Mouse (Mus musculus): Measurements from ENCODE around the gene Ikzf1. TPM values are rescaled to one million over a fixed set of nuclear protein-coding genes. Genes with fewer than 3 reads are reported as not detected.
A peak's percentile ranks its signal among the peaks of the same experiment; 100 is the strongest.

The Ikzf1 gene
- total and polyA plus RNA-seq, 2 experiments from 2014 or later, result 0.19 to 1.0 TPM

DNA sequence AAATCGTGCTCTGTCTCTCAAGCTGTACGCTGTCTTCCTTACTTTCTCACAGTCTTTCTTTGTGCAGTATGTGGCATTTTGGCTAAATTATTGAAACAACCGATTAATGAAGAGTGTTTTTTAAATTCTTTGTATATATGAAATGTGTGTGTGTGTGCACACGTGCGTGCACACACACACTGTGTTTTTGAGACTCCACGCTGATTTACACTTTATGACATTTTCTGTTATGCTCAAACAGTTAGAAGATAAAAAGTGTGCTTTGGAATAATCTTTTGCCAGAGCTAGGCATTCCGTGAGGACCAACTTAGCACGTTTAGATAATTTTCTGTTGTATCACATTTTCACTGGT lies 6.0 kb downstream of the Ikzf1 start:
- H3K9ac ChIP-seq (replicated peaks; ENCODE audit: low read depth, low read length), result no peak overlapping the region
- DNase-seq (ENCODE audit: low spot score) (no peak), ATAC-seq (ENCODE audit: insufficient read depth, low read depth) (no peak)
- no peak overlapping the region; the same call in 1 of the 2 replicates for H3K4me2 ChIP-seq (ENCODE audit: low read depth, low read length)
- H3K9me3 ChIP-seq (replicated peaks; ENCODE audit: control insufficient read depth, low read length), result no peaks in the 10 kb centered on the region
- no peaks in the 10 kb centered on the region for H3K36me3 ChIP-seq (replicated peaks; ENCODE audit: control insufficient read depth, insufficient read depth, low read length)
- no peak for TF ChIP-seq CTCF (IDR thresholded peaks at IDR 0.05; ENCODE audit: low read depth)
- TF ChIP-seq EP300 (IDR thresholded peaks at IDR 0.05; ENCODE audit: low read depth), result no peak
- WGBS, result 79% methylated on average over 8 of the region's 8 CpGs
- H3K4me1 ChIP-seq (ENCODE audit: control insufficient read depth, insufficient read depth), result peaks cover 6% of the 10 kb centered on the region; the same call in 1 of the 2 replicates
- H3K27me3 ChIP-seq (ENCODE audit: control insufficient read depth, insufficient read depth, low read length), result peaks cover 21% of the 10 kb centered on the region
- no peak overlapping the region for H3K27ac ChIP-seq (ENCODE audit: low read depth)
- peak overlapping the region; percentile 12; the same call in 1 of the 2 replicates for H3K4me3 ChIP-seq (ENCODE audit: low read depth, low read length)

DNA sequence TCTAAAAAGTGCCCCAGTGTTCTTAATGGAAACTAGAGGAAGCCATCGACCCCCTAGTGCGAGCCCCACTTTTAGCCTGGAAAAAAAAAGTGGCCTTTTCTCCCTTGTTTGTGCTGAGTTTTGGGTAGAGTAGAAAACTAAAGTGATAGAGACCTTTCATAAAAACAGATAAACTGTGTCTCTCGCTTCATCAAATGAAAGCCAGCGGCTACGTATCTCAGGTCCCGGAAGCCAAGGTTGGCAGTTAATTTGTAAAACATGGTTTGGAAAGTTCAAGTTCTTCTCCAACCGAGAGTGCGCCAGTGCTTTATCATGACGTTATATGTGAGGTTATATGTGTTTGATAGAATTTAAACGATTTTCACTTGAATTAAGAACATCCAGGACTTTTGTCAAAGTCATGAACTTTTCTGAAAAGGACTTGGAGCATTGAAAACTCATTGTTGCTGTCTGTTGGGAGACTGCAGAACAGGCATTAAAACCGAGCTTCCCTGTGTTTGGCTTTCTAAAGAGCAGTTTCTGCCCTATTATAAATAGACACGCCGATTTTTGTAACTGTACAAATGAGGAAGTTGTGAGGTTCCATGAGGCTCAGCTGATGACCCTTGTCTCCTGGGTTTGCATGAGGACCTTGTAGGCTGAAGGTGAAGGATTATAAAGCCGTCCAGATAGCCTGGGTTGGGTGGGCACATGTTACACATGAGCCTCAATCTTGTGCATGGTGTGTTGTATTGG lies 6.7 kb downstream of the Ikzf1 start:
- Histone ChIP-seq H3K27me3 (ENCODE audit: control insufficient read depth, insufficient read depth, low read length) (peaks cover 15% of the 10 kb centered on the region), H3K4me3 (ENCODE audit: low read depth, low read length) (peak overlapping the region; percentile 12; the same call in 1 of the 2 replicates), H3K27ac (ENCODE audit: low read depth) (no peak overlapping the region), H3K36me3 (replicated peaks; ENCODE audit: control insufficient read depth, insufficient read depth, low read length) (no peaks in the 10 kb centered on the region), H3K9ac (replicated peaks; ENCODE audit: low read depth, low read length) (no peak overlapping the region), H3K9me3 (replicated peaks; ENCODE audit: control insufficient read depth, low read length) (no peaks in the 10 kb centered on the region), H3K4me1 (ENCODE audit: control insufficient read depth, insufficient read depth) (0 out of 2 replicates have a peak, but pooled peaks cover 1% of the 10 kb centered on the region), H3K4me2 (ENCODE audit: low read depth, low read length) (peak overlapping the region; percentile 34; the same call in 1 of the 2 replicates)
- TF ChIP-seq EP300 (IDR thresholded peaks at IDR 0.05; ENCODE audit: low read depth) (no peak), CTCF (IDR thresholded peaks at IDR 0.05; ENCODE audit: low read depth) (no peak)
- 82% methylated on average over 14 of the region's 14 CpGs for WGBS
- ATAC-seq (ENCODE audit: insufficient read depth, low read depth) (no peak), DNase-seq (ENCODE audit: low spot score) (no peak)

DNA sequence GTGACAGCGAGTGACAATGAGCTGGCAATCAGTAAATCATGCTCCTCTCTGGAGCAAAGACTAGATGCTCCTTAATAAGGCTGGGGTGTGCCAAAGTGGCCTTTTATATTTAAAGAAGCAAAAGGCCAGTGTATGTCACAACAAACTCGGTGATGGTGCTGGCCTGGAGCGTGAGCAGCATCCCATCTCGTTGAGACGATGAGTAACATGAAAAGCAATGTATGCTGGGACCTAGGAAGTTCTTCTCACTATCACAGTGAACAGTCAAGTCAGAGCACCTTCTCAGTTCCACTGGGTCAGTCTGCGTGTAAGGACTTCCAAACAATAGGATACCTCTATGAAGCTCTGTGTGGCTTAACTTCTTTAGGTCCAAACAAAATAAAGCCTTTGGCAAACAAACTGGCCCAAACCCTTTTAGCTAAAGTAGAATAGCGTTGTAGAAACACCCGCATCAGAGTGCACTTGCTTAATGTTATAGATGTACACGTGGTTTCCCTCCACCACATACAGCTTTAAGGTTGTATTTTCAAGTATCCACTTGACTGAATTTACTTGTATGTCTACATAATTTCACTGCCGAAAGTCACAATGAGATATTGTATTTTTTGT lies 7.9 kb downstream of the Ikzf1 start:
- Histone ChIP-seq H3K36me3 (replicated peaks; ENCODE audit: control insufficient read depth, insufficient read depth, low read length) (no peaks in the 10 kb centered on the region), H3K27ac (ENCODE audit: low read depth) (no peak overlapping the region), H3K4me2 (ENCODE audit: low read depth, low read length) (no peak overlapping the region), H3K9me3 (replicated peaks; ENCODE audit: control insufficient read depth, low read length) (no peaks in the 10 kb centered on the region), H3K9ac (replicated peaks; ENCODE audit: low read depth, low read length) (no peak overlapping the region), H3K27me3 (ENCODE audit: control insufficient read depth, insufficient read depth, low read length) (peaks cover 6% of the 10 kb centered on the region), H3K4me3 (ENCODE audit: low read depth, low read length) (no peak overlapping the region), H3K4me1 (ENCODE audit: control insufficient read depth, insufficient read depth) (no peaks in the 10 kb centered on the region)
- ATAC-seq (ENCODE audit: insufficient read depth, low read depth), result no peak
- TF ChIP-seq CTCF (IDR thresholded peaks at IDR 0.05; ENCODE audit: low read depth), result no peak
- TF ChIP-seq EP300 (IDR thresholded peaks at IDR 0.05; ENCODE audit: low read depth), result no peak
- DNase-seq (ENCODE audit: low spot score), result no peak
- WGBS, result 79% methylated on average over 10 of the region's 10 CpGs

DNA sequence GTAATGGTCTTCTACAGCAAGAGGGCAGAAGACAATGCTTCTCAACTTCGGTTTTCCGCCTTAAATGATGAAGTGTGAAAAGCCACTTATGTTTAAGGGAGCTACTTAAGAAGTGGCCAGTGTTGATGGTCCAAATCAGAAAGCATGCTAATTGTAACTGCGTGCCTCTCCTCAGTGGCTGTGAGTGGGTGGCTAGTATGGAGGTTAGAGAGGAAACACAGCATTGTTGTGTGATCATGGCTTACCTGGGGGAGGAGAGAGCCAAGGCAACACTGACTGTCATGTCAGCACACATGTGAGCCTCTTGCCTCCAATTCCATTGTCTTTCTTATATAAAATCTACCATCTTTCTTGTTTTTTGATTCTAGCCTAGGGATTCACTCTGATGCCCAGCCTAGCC lies 8.6 kb downstream of the Ikzf1 start:
- Histone ChIP-seq H3K9ac (replicated peaks; ENCODE audit: low read depth, low read length) (no peak overlapping the region), H3K36me3 (replicated peaks; ENCODE audit: control insufficient read depth, insufficient read depth, low read length) (no peaks in the 10 kb centered on the region), H3K9me3 (replicated peaks; ENCODE audit: control insufficient read depth, low read length) (no peaks in the 10 kb centered on the region), H3K27me3 (ENCODE audit: control insufficient read depth, insufficient read depth, low read length) (no peaks in the 10 kb centered on the region), H3K4me3 (ENCODE audit: low read depth, low read length) (no peak overlapping the region), H3K4me2 (ENCODE audit: low read depth, low read length) (no peak overlapping the region; the same call in 1 of the 2 replicates), H3K4me1 (ENCODE audit: control insufficient read depth, insufficient read depth) (no peaks in the 10 kb centered on the region), H3K27ac (ENCODE audit: low read depth) (no peak overlapping the region)
- no peak for TF ChIP-seq CTCF (IDR thresholded peaks at IDR 0.05; ENCODE audit: low read depth)
- no peak for TF ChIP-seq EP300 (IDR thresholded peaks at IDR 0.05; ENCODE audit: low read depth)
- WGBS, result 67% methylated on average over 3 of the region's 3 CpGs
- ATAC-seq (ENCODE audit: insufficient read depth, low read depth), result no peak
- no peak for DNase-seq (ENCODE audit: low spot score)

DNA sequence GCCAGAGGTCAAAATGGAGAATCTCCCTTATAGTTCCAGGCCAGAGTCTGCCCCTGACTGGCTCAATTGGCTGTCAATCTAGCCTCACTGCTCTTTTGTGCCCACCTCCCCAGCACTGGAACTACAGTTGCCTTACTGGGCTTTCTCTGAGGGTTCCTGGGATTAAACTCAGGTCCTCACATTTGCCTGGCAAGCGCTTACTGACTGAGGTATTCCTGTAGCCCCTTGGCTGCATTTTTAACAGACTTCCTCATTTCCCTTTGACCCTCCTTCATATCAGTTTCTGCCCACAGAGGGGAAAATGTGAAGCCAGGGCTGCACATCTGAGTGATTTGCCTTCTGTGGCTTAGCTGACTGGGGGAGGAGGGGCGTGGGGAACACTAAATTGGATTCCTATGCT lies 9.3 kb downstream of the Ikzf1 start:
- H3K4me3 ChIP-seq (ENCODE audit: low read depth, low read length), result no peak overlapping the region

More for the DNA sequence above, 9.3 kb downstream of the Ikzf1 start:
- TF ChIP-seq CTCF (IDR thresholded peaks at IDR 0.05; ENCODE audit: low read depth) (no peak), EP300 (IDR thresholded peaks at IDR 0.05; ENCODE audit: low read depth) (no peak)
- Histone ChIP-seq H3K4me1 (ENCODE audit: control insufficient read depth, insufficient read depth) (no peaks in the 10 kb centered on the region), H3K4me2 (ENCODE audit: low read depth, low read length) (no peak overlapping the region), H3K36me3 (replicated peaks; ENCODE audit: control insufficient read depth, insufficient read depth, low read length) (no peaks in the 10 kb centered on the region), H3K9me3 (replicated peaks; ENCODE audit: control insufficient read depth, low read length) (no peaks in the 10 kb centered on the region), H3K27me3 (ENCODE audit: control insufficient read depth, insufficient read depth, low read length) (no peaks in the 10 kb centered on the region), H3K27ac (ENCODE audit: low read depth) (no peak overlapping the region), H3K9ac (replicated peaks; ENCODE audit: low read depth, low read length) (no peak overlapping the region)
- DNase-seq (ENCODE audit: low spot score) (no peak), ATAC-seq (ENCODE audit: insufficient read depth, low read depth) (no peak)
- 59% methylated on average over 2 of the region's 2 CpGs for WGBS

Measured in heart, postnatal 0 days (tissue).